Mouse (Mus musculus) lung, embryonic 14.5 days (tissue): ENCODE data around the gene Slc25a39. TPM values are rescaled to one million over a fixed set of nuclear protein-coding genes. Genes with fewer than 3 reads are reported as not detected.

Experiments used
- ATAC-seq: fragments of 200-750 bp; cut with Nextera tagmentation; 2 replicates; pipeline ENCODE4 v1.8.0; 2017; ENCODE audit warnings: mild to moderate bottlenecking, moderate TSS enrichment, moderate library complexity; ENCODE audit not compliant: insufficient read depth
- DNase-seq: peaks from one replicate; pipeline ENCODE4 v3.0.0-alpha.2; 2015
- H3K27ac ChIP-seq: fragments of 300-500 bp; sonication (generic); 2 replicates; pipeline ENCODE4 v1.5.1; 2014; ENCODE audit warnings: low read depth, mild to moderate bottlenecking, moderate library complexity
- H3K27me3 ChIP-seq: fragments of 300-500 bp; sonication (generic); 2 replicates; pipeline ENCODE4 v1.6.1; 2014; ENCODE audit warnings: low read length, control low read depth; ENCODE audit not compliant: insufficient read depth
- H3K36me3 ChIP-seq: fragments of 300-500 bp; sonication (generic); 2 replicates; pipeline ENCODE4 v1.6.1; 2014; ENCODE audit warnings: control low read depth; ENCODE audit not compliant: insufficient read depth
- H3K4me1 ChIP-seq: fragments of 300-500 bp; sonication (generic); 2 replicates; pipeline ENCODE4 v1.6.1; 2014; ENCODE audit warnings: antibody characterized with exemption, control low read depth; ENCODE audit not compliant: insufficient read depth
- H3K4me2 ChIP-seq: fragments of 300-500 bp; sonication (generic); 2 replicates; pipeline ENCODE4 v1.6.1; 2014; ENCODE audit warnings: mild to moderate bottlenecking
- H3K4me3 ChIP-seq: fragments of 300-500 bp; sonication (generic); 2 replicates; pipeline ENCODE4 v1.5.1; 2014; ENCODE audit warnings: low read depth, low read length
- H3K9ac ChIP-seq: fragments of 300-500 bp; sonication (generic); 2 replicates; pipeline ENCODE4 v1.6.1; 2014
- H3K9me3 ChIP-seq: fragments of 300-500 bp; sonication (generic); 2 replicates; pipeline ENCODE4 v1.6.1; 2016; ENCODE audit warnings: low read depth, low read length, control low read depth
- CTCF ChIP-seq: IDR thresholded peaks from 2 replicates; pipeline ENCODE4 v1.5.1; 2016; ENCODE audit warnings: antibody characterized with exemption, low read depth
- WGBS: fragments of 180-500 bp; shearing (Covaris S2); extraction: QIAGEN DNeasy Blood & Tissue Kit; methylation state at CpG from one replicate; pipeline ENCODE4 v1.1.7; 2014; 5-methylcytosine and 5-hydroxymethylcytosine counted together
- polyA plus RNA-seq: library from polyadenylated mRNA; unstranded; fragments of >200 nt; fragmentation: Nextera tagmentation; extraction: Ambion mirVana; gene quantifications from 2 replicates; pipeline ENCODE4 v1.2.1, GENCODE M21; 2014

The Slc25a39 gene
- 223 and 244 TPM in 2 replicates for polyA plus RNA-seq

- no peak for TF ChIP-seq CTCF
- Histone ChIP-seq H3K9ac (peak within 1 kb of the TSS; percentile 85), H3K27me3 (no peaks in the 10 kb centered on the region), H3K36me3 (peaks cover 21% of the 10 kb centered on the region), H3K4me1 (peaks cover 7% of the 10 kb centered on the region; the same call in 1 of the 2 replicates), H3K27ac (peak within 1 kb of the TSS; percentile 95), H3K4me2 (peak within 1 kb of the TSS; percentile 96), H3K9me3 (no peaks in the 10 kb centered on the region), H3K4me3 (peak within 1 kb of the TSS; percentile 80)
- no peak for DNase-seq
- ATAC-seq, result no peak
- WGBS, result under 1% methylated on average over 19 of the region's 19 CpGs
These were observed at the start of gene Slc25a39 for GRCm38 (mm10) chr11:102407834-102408215. Gene Slc25a39, minus strand, starts transcription at chr11:102407946.

GRCm38 (mm10) chr11:102455740-102456396 is 48.1 kb upstream of the Slc25a39 start:
- peak; percentile 93 for DNase-seq
- 0 out of 2 replicates have a peak, but pooled peaks cover 3% of the 10 kb centered on the region for H3K27me3 ChIP-seq
- WGBS, result under 1% methylated on average over 40 of the region's 40 CpGs
- peak; percentile 63 for TF ChIP-seq CTCF
- H3K4me1 ChIP-seq, result 0 out of 2 replicates have a peak, but pooled peaks cover 9% of the 10 kb centered on the region
- H3K9ac ChIP-seq, result peak overlapping the region; percentile 50
- H3K4me2 ChIP-seq, result peak overlapping the region; percentile 91
- peak overlapping the region; percentile 52 for H3K4me3 ChIP-seq
- ATAC-seq, result peak; percentile 90
- H3K36me3 ChIP-seq, result no peaks in the 10 kb centered on the region
- peak overlapping the region; percentile 75; the same call in 1 of the 2 replicates for H3K27ac ChIP-seq
- no peaks in the 10 kb centered on the region for H3K9me3 ChIP-seq

DNA sequence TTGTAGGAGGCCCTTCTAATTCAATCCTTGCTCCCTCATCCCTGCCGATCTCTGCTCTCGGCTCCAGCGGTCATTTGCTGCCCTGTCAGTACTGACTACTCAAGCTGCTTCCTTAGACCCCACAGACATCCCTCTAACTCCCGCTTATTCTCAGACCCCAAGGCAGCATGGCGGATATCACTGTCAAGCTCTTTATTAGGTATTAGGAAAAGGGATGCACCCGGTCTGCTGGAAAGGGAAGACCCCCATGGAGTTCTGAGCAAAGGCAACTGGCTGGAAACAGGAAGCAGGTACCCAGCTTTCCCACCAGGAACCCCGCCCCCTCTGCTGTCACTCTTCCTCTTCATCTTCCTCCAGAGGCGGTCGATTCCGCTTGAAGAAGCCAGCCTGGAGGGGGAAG is 45.4 kb upstream of the Slc25a39 start:
- no peaks in the 10 kb centered on the region for H3K9me3 ChIP-seq
- no peak for ATAC-seq

DNA sequence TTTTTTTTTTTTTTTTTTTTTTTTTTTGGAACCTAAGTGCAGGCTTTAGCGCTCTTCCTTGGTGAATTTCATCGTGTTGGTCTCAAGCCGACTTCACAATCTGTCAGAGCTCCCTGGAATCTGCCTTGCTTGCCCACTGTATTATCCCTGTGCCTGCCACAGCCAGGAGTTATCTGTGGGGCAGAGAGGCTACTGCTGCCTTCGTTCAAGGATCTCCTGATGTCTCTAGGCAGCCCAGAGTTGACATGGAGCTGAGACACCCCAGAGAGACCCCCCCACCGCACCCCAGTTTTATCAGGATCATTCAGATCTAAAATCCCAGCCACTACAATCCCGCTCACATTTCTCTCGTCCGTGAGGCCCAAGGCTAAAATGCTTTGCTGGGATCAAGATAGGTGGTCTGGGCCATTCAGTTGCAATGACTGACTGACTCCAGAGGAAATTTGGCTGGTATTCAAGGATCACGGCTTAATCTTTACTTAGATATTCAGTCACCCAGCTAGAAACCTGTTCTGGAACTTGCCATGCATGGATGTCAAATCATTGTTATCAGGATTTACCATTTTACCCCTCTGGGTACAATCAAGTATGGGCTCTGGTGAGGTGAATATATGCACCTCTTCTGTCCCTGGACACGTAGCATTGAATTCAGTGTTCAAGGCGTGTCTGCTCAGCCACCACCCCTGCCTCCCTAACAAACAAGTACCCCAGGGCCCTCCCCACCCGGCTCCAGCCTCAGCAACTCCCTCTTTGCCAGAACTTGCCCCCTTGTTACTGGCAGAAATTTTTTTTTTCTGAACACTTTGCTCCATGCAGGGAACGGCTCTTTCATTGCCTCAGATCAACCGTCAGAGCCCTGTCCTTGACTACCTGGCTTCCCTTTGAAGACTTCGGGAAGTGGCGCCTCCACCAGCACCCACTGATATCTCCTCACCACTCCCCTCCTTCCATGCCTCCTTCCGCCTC is 41.6 kb upstream of the Slc25a39 start:
- Histone ChIP-seq H3K9ac (no peak overlapping the region), H3K36me3 (no peaks in the 10 kb centered on the region), H3K27ac (no peak overlapping the region), H3K4me2 (no peak overlapping the region), H3K4me1 (peaks cover 28% of the 10 kb centered on the region), H3K9me3 (no peaks in the 10 kb centered on the region), H3K4me3 (no peak overlapping the region), H3K27me3 (peaks cover 5% of the 10 kb centered on the region; the same call in 1 of the 2 replicates)
- 36% methylated on average over 17 of the region's 17 CpGs for WGBS
- TF ChIP-seq CTCF, result no peak
- no peak for ATAC-seq
- no peak for DNase-seq

More for the DNA sequence above, 45.4 kb upstream of the Slc25a39 start:
- Histone ChIP-seq H3K27ac (no peak overlapping the region), H3K4me2 (no peak overlapping the region), H3K9ac (no peak overlapping the region), H3K27me3 (peaks cover 8% of the 10 kb centered on the region; the same call in 1 of the 2 replicates), H3K36me3 (no peaks in the 10 kb centered on the region), H3K4me1 (peaks cover 18% of the 10 kb centered on the region), H3K4me3 (no peak overlapping the region)
- DNase-seq, result peak; percentile 70
- TF ChIP-seq CTCF, result no peak
- WGBS, result 22% methylated on average over 10 of the region's 10 CpGs

DNA sequence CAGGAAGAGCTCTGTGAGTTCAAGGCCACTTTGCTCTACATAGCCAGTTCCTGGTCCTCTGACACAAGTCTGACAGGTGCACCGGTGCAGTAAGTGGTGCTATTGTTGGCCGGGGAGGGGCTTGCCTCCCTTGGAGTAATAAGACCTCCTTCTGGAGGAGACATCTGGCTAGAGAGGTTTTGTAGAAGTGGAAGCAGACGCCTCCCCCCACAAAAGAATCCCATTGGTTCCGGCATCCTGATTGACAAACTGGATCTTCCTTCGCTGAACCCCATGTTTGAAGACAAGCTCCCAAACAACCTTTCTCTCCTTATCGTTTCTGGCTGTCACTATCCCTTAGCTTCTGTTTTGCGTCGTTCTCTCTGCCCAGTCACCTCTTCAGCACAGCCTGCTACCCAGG is 40.6 kb upstream of the Slc25a39 start:
- TF ChIP-seq CTCF, result no peak
- Histone ChIP-seq H3K9ac (no peak overlapping the region), H3K27me3 (peaks cover 5% of the 10 kb centered on the region; the same call in 1 of the 2 replicates), H3K27ac (no peak overlapping the region), H3K36me3 (peaks cover 8% of the 10 kb centered on the region; the same call in 1 of the 2 replicates), H3K4me3 (no peak overlapping the region), H3K4me2 (peak overlapping the region; percentile 5; the same call in 1 of the 2 replicates), H3K4me1 (peaks cover 29% of the 10 kb centered on the region), H3K9me3 (no peaks in the 10 kb centered on the region)
- 14% methylated on average over 8 of the region's 8 CpGs for WGBS
- DNase-seq (no peak), ATAC-seq (no peak)

DNA sequence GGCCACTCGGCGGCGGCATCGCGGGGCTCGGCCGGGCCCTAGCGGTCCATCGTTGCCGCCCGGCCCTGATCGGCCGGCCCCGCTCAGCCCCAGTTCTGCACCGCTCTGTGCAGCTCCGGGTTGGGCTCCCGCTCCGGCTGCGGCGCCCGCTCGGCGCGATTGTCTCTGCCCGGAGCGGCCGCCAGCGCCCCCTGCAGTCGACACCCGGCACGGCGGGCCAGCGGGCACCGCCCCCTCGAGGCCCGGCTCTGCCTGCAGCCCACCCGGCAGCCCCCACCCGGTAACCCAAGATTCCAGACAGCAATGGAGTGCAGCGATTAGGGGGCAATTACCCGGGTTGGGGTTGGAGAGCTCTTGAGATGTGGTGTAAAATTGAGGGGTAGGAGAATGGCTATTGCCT is 39.8 kb upstream of the Slc25a39 start, which contains the start of gene Fam171a2:
Gene Fam171a2 (minus strand): TSS at position 186 of the 400 bp plus-strand sequence.
- TF ChIP-seq CTCF, result peak; percentile 46
- WGBS, result under 1% methylated on average over 35 of the region's 40 CpGs
- DNase-seq, result peak; percentile 92

More for the DNA sequence above, 39.8 kb upstream of the Slc25a39 start, which contains the start of gene Fam171a2:
- Histone ChIP-seq H3K36me3 (peaks cover 14% of the 10 kb centered on the region), H3K9ac (peak within 1 kb of the TSS; percentile 96), H3K27ac (peak within 1 kb of the TSS; percentile 91), H3K9me3 (no peaks in the 10 kb centered on the region), H3K4me1 (peaks cover 26% of the 10 kb centered on the region), H3K4me3 (peak within 1 kb of the TSS; percentile 93), H3K27me3 (peaks cover 5% of the 10 kb centered on the region; the same call in 1 of the 2 replicates), H3K4me2 (peak within 1 kb of the TSS; percentile 69)
- ATAC-seq, result peak; percentile 74
